10 mouse cellular contexts compared by ENCODE assay signal in the genomic region with DNA sequence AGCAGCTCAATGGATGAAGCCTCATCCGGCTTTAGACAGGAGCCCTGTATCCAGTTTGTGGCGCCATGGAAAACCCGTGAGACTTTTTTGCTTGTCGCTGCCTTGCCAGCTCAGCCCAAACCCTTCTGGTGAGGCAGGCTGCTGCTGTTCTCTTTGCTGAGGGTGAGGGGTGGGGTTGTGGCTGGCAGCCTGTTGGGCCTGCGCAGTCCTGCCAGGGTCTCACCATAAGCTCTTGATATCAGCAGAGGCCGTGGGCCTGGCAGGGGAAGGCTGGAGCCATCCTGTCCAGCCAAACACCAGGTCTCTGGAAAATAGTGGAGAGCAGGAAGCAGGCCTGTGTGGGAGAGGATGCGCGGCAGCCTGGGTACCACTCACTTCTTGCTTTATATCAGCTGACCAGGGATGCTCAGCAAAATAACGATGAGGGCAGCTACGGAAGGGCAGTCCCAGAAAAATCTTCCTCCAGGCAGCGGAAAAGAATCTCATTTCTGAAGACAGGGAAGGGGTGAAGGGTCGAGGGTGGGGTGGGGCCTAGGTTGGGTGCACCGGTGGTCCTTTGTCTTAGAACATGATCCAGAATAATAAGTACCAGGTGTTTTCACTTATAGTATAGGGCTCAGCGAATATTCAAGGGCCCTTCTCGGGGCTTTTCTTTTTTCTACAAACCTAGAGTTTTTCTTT.
DNase-seq lines count a peak whose midpoint lies in the region; ATAC-seq and TF ChIP-seq lines count a peak whose summit lies in the region.
"Had no signal": no experiment of that assay in that cellular context is flagged by ENCODE, and none has a peak within 500 bp of the region (broad histone marks: within the 10 kb centered on the region; RNA-seq: fewer than 3 reads in every experiment).

No protein-coding gene starts in this region.

- no peaks in the 10 kb centered on the region for H3K27me3 ChIP-seq in heart, embryonic 12.5 days (replicated peaks)
- H3K27me3 ChIP-seq in embryonic facial prominence, embryonic 12.5 days, result no peaks in the 10 kb centered on the region
- no peaks in the 10 kb centered on the region for H3K27me3 ChIP-seq in hindbrain, embryonic 16.5 days (replicated peaks; ENCODE audit: control insufficient read depth, insufficient read depth, low read length)
- no peaks in the 10 kb centered on the region for H3K27me3 ChIP-seq in limb, embryonic 14.5 days (ENCODE audit: control insufficient read depth, insufficient read depth, low read length)
- H3K27me3 ChIP-seq: liver, embryonic 12.5 days had no signal

- no peak for TF ChIP-seq POLR2A in limb, embryonic 14.5 days (IDR thresholded peaks at IDR 0.05; ENCODE audit: borderline replicate concordance, extremely low read depth, insufficient read depth, insufficient read length)

- H3K9ac ChIP-seq in heart, embryonic 12.5 days, result peak overlapping the region; percentile 19; the same call in 1 of the 2 replicates
- no peak overlapping the region for H3K9ac ChIP-seq in embryonic facial prominence, embryonic 12.5 days
- H3K9ac ChIP-seq in hindbrain, embryonic 16.5 days (ENCODE audit: low read depth, low read length), result peak overlapping the region; percentile 23
- peak overlapping the region; percentile 34; the same call in 1 of the 2 replicates for H3K9ac ChIP-seq in limb, embryonic 14.5 days (ENCODE audit: low read depth, low read length, severe bottlenecking)
- H3K9ac ChIP-seq: liver, embryonic 12.5 days had no signal

- no peaks in the 10 kb centered on the region for H3K9me3 ChIP-seq in heart, embryonic 12.5 days (replicated peaks)
- H3K9me3 ChIP-seq in embryonic facial prominence, embryonic 12.5 days, result no peaks in the 10 kb centered on the region
- H3K9me3 ChIP-seq in hindbrain, embryonic 16.5 days (ENCODE audit: control insufficient read depth, low read length), result no peaks in the 10 kb centered on the region
- H3K9me3 ChIP-seq in limb, embryonic 14.5 days (ENCODE audit: control insufficient read depth, low read length), result no peaks in the 10 kb centered on the region
- H3K9me3 ChIP-seq: liver, embryonic 12.5 days had no signal

- peaks cover 26% of the 10 kb centered on the region for H3K4me1 ChIP-seq in heart, embryonic 12.5 days (replicated peaks)
- H3K4me1 ChIP-seq in embryonic facial prominence, embryonic 12.5 days, result peaks cover 25% of the 10 kb centered on the region
- H3K4me1 ChIP-seq in hindbrain, embryonic 16.5 days (ENCODE audit: control insufficient read depth, insufficient read depth, low read depth, low read length), result peaks cover 8% of the 10 kb centered on the region
- H3K4me1 ChIP-seq in limb, embryonic 14.5 days (ENCODE audit: control insufficient read depth, insufficient read depth, low read length), result peaks cover 31% of the 10 kb centered on the region

- no peaks in the 10 kb centered on the region for H3K36me3 ChIP-seq in heart, embryonic 12.5 days
- no peaks in the 10 kb centered on the region for H3K36me3 ChIP-seq in embryonic facial prominence, embryonic 12.5 days
- H3K36me3 ChIP-seq in hindbrain, embryonic 16.5 days (ENCODE audit: control insufficient read depth, insufficient read depth, low read length), result no peaks in the 10 kb centered on the region
- no peaks in the 10 kb centered on the region for H3K36me3 ChIP-seq in limb, embryonic 14.5 days (ENCODE audit: control insufficient read depth, insufficient read depth, low read length)
- H3K36me3 ChIP-seq: liver, embryonic 12.5 days had no signal

- peak overlapping the region; percentile 74 for H3K27ac ChIP-seq in heart, embryonic 12.5 days (ENCODE audit: poor library complexity, severe bottlenecking)
- H3K27ac ChIP-seq in embryonic facial prominence, embryonic 12.5 days, result peak overlapping the region; percentile 77
- peak overlapping the region; percentile 3; the same call in 1 of the 2 replicates for H3K27ac ChIP-seq in hindbrain, embryonic 16.5 days (ENCODE audit: low read depth, low read length)
- H3K27ac ChIP-seq in limb, embryonic 14.5 days (replicated peaks; ENCODE audit: low read depth, low read length), result peak overlapping the region; percentile 71
- H3K27ac ChIP-seq: liver, embryonic 12.5 days had no signal

- WGBS in heart, embryonic 12.5 days, result 53% methylated on average over 15 of the region's 15 CpGs
- 29% methylated on average over 15 of the region's 15 CpGs for WGBS in embryonic facial prominence, embryonic 12.5 days
- 60% methylated on average over 15 of the region's 15 CpGs for WGBS in hindbrain, embryonic 16.5 days
- WGBS in limb, embryonic 14.5 days, result 37% methylated on average over 15 of the region's 15 CpGs

- no peak for DNase-seq in heart, adult 8-10 months (ENCODE audit: low spot score)
- DNase-seq in limb, embryonic 14.5 days (ENCODE audit: low spot score), result no peak
- DNase-seq in kidney, adult 8-10 months, result no peak
- no peak for DNase-seq in B cell, adult 2 months
- DNase-seq: adrenal gland, postnatal 10 days had no signal

- H3K4me2 ChIP-seq in heart, embryonic 12.5 days, result peak overlapping the region; percentile 26; the same call in 1 of the 2 replicates
- no peak overlapping the region for H3K4me2 ChIP-seq in embryonic facial prominence, embryonic 12.5 days (replicated peaks)
- no peak overlapping the region for H3K4me2 ChIP-seq in hindbrain, embryonic 16.5 days (ENCODE audit: low read length)
- H3K4me2 ChIP-seq in limb, embryonic 14.5 days (replicated peaks; ENCODE audit: low read depth, low read length, severe bottlenecking), result no peak overlapping the region; the same call in 1 of the 2 replicates
- H3K4me2 ChIP-seq: liver, embryonic 12.5 days had no signal

- ATAC-seq in heart, embryonic 12.5 days (ENCODE audit: insufficient number of reproducible peaks, low FRiP score), result peak; percentile 58; the same call in 1 of the 2 replicates
- no peak for ATAC-seq in embryonic facial prominence, embryonic 12.5 days (ENCODE audit: insufficient number of reproducible peaks, insufficient read depth, low FRiP score, low TSS enrichment)
- ATAC-seq in hindbrain, embryonic 16.5 days, result peak; percentile 48; the same call in 1 of the 2 replicates
- no peak for ATAC-seq in limb, embryonic 14.5 days (ENCODE audit: low FRiP score, low read depth)
- no peak for ATAC-seq in megakaryocyte, adult 5-6 weeks (ENCODE audit: poor library complexity, severe bottlenecking)
- ATAC-seq: liver, embryonic 12.5 days had no signal

- H3K4me3 ChIP-seq in heart, embryonic 12.5 days, result no peak overlapping the region
- H3K4me3 ChIP-seq in embryonic facial prominence, embryonic 12.5 days, result no peak overlapping the region
- no peak overlapping the region for H3K4me3 ChIP-seq in hindbrain, embryonic 16.5 days (ENCODE audit: low read length)
- H3K4me3 ChIP-seq in limb, embryonic 14.5 days (replicated peaks; ENCODE audit: low read length), result no peak overlapping the region
- H3K4me3 ChIP-seq: liver, embryonic 12.5 days had no signal

Comparison
In these comparisons a context has a peak if more than half of its experiments do, and no peak if none do; other contexts are left out.
1. ATAC-seq: peak in heart, embryonic 12.5 days (single experiment) and hindbrain, embryonic 16.5 days (single experiment); none in embryonic facial prominence, embryonic 12.5 days (single experiment), limb, embryonic 14.5 days (single experiment) and megakaryocyte, adult 5-6 weeks (single experiment).
2. H3K27ac ChIP-seq: peak in every context shown above with its lines; median percentile 77 in embryonic facial prominence, embryonic 12.5 days; 74 in heart, embryonic 12.5 days; 71 in limb, embryonic 14.5 days; 3 in hindbrain, embryonic 16.5 days.